Mouse (Mus musculus) neural tube, embryonic 12.5 days (tissue): ENCODE data around the gene Irf3. TPM values are rescaled to one million over a fixed set of nuclear protein-coding genes. Genes with fewer than 3 reads are reported as not detected.
"Not testable (repeated sequence)": the region's sequence is repeated elsewhere in the genome, so short reads cannot be mapped to it uniquely, and the experiment has no call there.

Experiments used
- ATAC-seq: fragments of 200-750 bp; cut with Nextera tagmentation; 2 replicates; pipeline ENCODE4 v1.8.0; 2017; ENCODE audit warnings: low read depth, mild to moderate bottlenecking, moderate TSS enrichment, moderate library complexity; ENCODE audit not compliant: low FRiP score
- H3K27ac ChIP-seq: fragments of 300-500 bp; sonication (generic); 2 replicates; pipeline ENCODE4 v1.5.1; 2016
- H3K27me3 ChIP-seq: fragments of 300-500 bp; sonication (generic); replicated peaks from 2 replicates; pipeline ENCODE4 v1.6.1; 2016; ENCODE audit warnings: mild to moderate bottlenecking
- H3K36me3 ChIP-seq: fragments of 300-500 bp; sonication (generic); 2 replicates; pipeline ENCODE4 v1.6.1; 2016; ENCODE audit warnings: mild to moderate bottlenecking
- H3K4me1 ChIP-seq: fragments of 300-500 bp; sonication (generic); 2 replicates; pipeline ENCODE4 v1.6.1; 2016
- H3K4me2 ChIP-seq: fragments of 300-500 bp; sonication (generic); replicated peaks from 2 replicates; pipeline ENCODE4 v1.6.1; 2016; ENCODE audit warnings: mild to moderate bottlenecking
- H3K4me3 ChIP-seq: fragments of 300-500 bp; sonication (generic); 2 replicates; pipeline ENCODE4 v1.5.1; 2016
- H3K9ac ChIP-seq: fragments of 300-500 bp; sonication (generic); 2 replicates; pipeline ENCODE4 v1.6.1; 2016; ENCODE audit warnings: mild to moderate bottlenecking
- H3K9me3 ChIP-seq: fragments of 300-500 bp; sonication (generic); 2 replicates; pipeline ENCODE4 v1.6.1; 2016; ENCODE audit warnings: mild to moderate bottlenecking
- WGBS: fragments of 180-500 bp; shearing (Covaris S2); methylation state at CpG from one replicate; pipeline ENCODE4 v1.1.7; 2016; 5-methylcytosine and 5-hydroxymethylcytosine counted together
- polyA plus RNA-seq: library from polyadenylated mRNA; unstranded; fragments of >200 nt; fragmentation: Nextera tagmentation; extraction: Ambion mirVana; gene quantifications from 2 replicates; pipeline ENCODE4 v1.2.1, GENCODE M21; 2016

The Irf3 gene
- polyA plus RNA-seq, 1 experiment from 2014 or later = 73.4 TPM

DNA sequence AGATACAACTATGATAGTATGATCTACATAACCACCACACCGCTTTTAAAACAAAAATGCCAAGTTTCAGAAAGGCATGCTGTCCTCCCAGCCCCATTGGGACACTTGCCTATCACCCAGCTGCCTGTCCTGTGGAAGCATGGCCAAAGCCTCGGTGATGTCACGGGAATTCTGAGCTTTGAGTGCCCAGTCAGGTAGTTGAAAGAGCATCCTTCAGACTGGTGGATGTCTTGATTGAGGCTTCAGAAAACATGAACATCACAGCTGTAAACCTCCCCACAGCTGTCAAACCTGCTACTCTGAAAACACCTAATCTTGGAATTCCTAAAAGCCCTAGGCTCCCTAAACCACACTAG, 16.6 kb downstream of the Irf3 start:
- no peak for ATAC-seq
- WGBS = 94% methylated on average over 3 of the region's 3 CpGs
- Histone ChIP-seq H3K9ac (no peak overlapping the region), H3K27ac (no peak overlapping the region), H3K4me3 (no peak overlapping the region), H3K9me3 (no peaks in the 10 kb centered on the region), H3K36me3 (peaks cover 42% of the 10 kb centered on the region), H3K4me1 (peaks cover 26% of the 10 kb centered on the region), H3K4me2 (peak overlapping the region; percentile 90; the same call in 1 of the 2 replicates), H3K27me3 (no peaks in the 10 kb centered on the region)

DNA sequence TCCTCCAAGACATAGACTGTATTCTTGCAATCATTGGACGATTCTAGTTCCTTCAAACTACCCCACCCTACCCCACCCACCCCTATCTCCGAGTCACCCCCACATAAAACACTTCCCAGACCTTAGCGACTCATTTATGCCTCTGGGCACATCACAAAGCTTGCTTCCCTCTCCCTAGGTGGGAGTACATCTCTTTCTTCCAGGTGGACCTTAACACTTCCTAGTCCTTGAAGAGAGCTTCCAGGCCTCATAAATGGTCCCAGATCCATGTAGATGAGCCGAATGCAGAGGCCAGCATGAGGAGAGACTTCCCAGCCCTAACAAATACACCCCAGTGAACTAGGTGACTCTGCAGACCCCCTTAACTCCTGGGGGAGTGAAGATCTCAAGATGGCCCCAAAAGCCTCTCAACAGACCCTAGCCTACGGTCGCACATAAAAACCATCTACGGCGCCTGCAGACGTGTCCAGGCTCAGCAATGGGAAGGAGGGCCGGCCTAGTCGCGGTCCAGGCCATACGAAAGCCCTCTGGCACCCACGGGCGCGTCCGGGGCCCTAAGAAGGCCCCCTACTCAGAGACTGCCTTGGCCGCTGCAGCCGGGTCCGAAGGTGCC, 18.0 kb downstream of the Irf3 start:
- ATAC-seq = no peak; the same call in 1 of the 2 replicates
- no peaks in the 10 kb centered on the region for H3K27me3 ChIP-seq
- peak overlapping the region; percentile 91 for H3K9ac ChIP-seq
- peak overlapping the region; percentile 95 for H3K4me3 ChIP-seq
- 2% methylated on average over 20 of the region's 20 CpGs for WGBS
- H3K27ac ChIP-seq = peak overlapping the region; percentile 37
- H3K9me3 ChIP-seq = no peaks in the 10 kb centered on the region
- peaks cover 26% of the 10 kb centered on the region for H3K4me1 ChIP-seq
- peak overlapping the region; percentile 90 for H3K4me2 ChIP-seq
- peaks cover 28% of the 10 kb centered on the region for H3K36me3 ChIP-seq

DNA sequence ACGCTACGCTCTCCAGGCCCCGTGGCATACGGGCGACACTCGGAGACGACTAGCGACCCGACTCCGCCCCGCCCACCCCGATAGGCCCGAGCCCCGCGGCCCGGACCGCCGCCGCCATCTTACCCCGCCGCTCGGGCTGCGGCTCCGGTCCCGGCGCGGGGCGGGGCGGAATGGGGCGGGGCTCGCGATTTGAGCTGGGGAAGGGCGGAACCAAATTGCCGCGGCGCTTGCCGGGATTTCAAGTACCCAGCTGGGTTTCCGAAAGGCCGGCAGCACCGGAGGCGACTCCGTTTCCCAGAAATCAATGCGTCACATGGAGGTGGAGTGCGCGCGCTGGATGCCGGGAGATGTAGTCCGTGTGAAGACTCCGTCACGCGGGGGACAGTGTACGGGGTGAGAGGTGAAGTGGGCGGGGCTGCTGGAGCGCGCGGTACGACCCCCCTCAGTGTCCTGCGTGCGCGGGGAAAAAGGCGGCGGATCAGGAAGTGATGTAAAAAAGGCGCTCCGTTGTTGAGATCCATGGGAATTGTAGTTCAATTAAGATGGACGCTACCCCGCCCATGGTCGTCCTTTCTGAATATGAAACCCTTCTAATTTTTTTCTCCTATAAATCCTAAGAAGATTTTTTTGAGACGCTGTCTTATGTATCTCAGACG, 18.6 kb downstream of the Irf3 start, which contains the start of gene Scaf1:
Gene Scaf1, minus strand, starts transcription at position 407 of the 656 bp plus-strand sequence.
- H3K9ac ChIP-seq = peak within 1 kb of the TSS; percentile 91
- H3K27ac ChIP-seq = peak within 1 kb of the TSS; percentile 70
- peak within 1 kb of the TSS; percentile 90 for H3K4me2 ChIP-seq
- peak within 1 kb of the TSS; percentile 95 for H3K4me3 ChIP-seq
- no peaks in the 10 kb centered on the region for H3K27me3 ChIP-seq
- WGBS = under 1% methylated on average over 69 of the region's 69 CpGs
- peaks cover 25% of the 10 kb centered on the region for H3K36me3 ChIP-seq
- peaks cover 26% of the 10 kb centered on the region for H3K4me1 ChIP-seq
- ATAC-seq = peak; percentile 93
- H3K9me3 ChIP-seq = no peaks in the 10 kb centered on the region

DNA sequence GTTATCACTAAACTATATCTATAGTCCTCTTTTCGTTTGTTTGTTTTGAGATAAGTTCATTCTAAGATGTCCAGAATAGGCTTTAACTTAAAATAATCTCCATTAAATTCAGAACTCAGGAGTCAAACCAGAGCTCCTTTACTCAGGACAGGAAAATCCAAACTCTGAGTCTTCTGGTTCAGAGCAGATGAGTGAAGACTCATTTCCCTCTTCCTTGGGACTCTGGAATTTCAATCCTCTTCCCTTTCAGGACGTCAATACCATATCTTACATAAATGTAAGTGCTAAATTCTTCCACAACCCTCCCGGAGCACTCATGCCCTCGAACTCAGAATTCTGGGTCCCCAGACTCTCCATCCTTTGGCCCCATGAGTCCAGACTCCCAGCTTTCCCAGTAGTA, 19.3 kb downstream of the Irf3 start:
- WGBS = 5% methylated on average over 4 of the region's 4 CpGs

DNA sequence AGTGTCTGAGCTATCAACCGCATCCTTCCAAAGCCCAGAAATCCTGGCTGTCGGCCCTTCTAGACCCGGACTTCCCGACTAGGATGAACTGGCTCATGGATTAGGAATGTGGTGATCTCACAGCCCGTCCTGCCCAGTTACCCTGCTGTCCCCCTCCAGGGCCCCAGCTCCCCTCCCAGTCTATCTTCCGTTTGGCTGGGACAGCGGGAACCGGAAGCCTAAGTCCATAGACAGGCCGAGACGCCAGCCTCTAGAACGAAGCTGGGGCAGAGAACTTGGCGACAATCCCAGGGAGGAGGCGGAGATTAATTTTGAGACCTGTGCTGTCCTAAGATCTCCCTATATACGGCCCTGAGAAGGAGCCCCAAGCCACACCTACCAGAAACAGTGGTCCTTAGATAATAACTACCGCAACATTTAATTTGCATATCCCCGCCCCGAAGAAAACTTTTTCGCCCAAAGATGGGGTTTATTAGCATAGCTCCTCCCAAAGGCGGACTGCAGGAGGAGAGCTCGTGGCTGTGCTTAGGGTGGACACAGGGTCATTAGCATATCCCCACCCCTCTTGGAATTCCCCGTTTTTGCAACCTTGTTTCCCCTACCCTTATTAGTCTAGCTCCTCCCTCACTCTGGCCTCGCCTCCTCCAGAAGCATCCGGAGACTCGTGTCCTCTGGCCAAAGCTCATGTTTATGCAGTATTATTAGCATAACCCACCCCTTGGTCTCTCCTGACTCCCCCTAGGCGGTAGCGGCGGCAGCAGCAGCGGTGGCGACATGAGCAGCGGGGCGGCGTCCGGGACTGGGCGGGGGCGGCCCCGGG, 20.0 kb downstream of the Irf3 start, which contains the start of gene Rras:
Gene Rras, plus strand, starts transcription at position 720 of the 820 bp plus-strand sequence.
- H3K9me3 ChIP-seq = no peaks in the 10 kb centered on the region
- H3K36me3 ChIP-seq = peaks cover 12% of the 10 kb centered on the region
- no peaks in the 10 kb centered on the region for H3K27me3 ChIP-seq
- peak within 1 kb of the TSS; percentile 95 for H3K4me3 ChIP-seq
- peak within 1 kb of the TSS; percentile 70 for H3K27ac ChIP-seq
- H3K9ac ChIP-seq = peak within 1 kb of the TSS; percentile 64
- peak; percentile 77 for ATAC-seq
- peak within 1 kb of the TSS; percentile 90 for H3K4me2 ChIP-seq
- WGBS = under 1% methylated on average over 36 of the region's 36 CpGs
- H3K4me1 ChIP-seq = peaks cover 26% of the 10 kb centered on the region

More for the DNA sequence above, 19.3 kb downstream of the Irf3 start:
- H3K4me3 ChIP-seq = peak overlapping the region; percentile 95
- peak overlapping the region; percentile 53 for H3K9ac ChIP-seq
- H3K9me3 ChIP-seq = no peaks in the 10 kb centered on the region
- peak overlapping the region; percentile 90 for H3K4me2 ChIP-seq
- no peak for ATAC-seq
- H3K4me1 ChIP-seq = peaks cover 26% of the 10 kb centered on the region
- H3K27ac ChIP-seq = peak overlapping the region; percentile 70
- no peaks in the 10 kb centered on the region for H3K27me3 ChIP-seq
- peaks cover 19% of the 10 kb centered on the region for H3K36me3 ChIP-seq

DNA sequence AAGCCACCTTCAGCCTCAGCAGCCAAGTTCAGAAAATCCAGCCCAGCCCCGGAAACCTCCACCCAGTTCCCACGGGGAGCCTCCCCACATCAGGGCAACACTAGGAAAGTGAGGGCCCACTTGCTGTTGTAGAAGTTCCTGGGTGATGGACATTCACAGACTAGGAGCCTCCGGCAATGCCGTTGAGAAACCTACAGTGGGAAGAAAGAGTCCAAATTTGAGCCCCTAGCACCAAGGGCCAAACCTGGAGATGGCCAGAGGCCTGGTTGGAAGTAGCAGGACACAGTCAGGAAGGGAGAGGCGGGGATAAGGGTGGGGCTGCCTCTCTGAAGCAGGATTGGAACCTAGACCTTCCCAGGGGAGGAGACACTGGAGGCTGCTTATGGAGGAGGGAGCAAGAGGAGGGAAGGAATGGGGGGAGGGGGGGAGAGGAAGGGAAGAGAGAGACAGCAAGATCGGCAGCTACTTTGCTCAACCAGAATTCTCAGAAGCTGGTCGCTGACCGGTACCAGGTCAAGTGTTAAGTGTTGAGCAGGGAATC, 21.7 kb downstream of the Irf3 start:
- H3K4me3 ChIP-seq = no peak overlapping the region
- ATAC-seq = no peak
- H3K4me1 ChIP-seq = peaks cover 26% of the 10 kb centered on the region
- no peak overlapping the region for H3K27ac ChIP-seq
- no peaks in the 10 kb centered on the region for H3K9me3 ChIP-seq
- H3K27me3 ChIP-seq = no peaks in the 10 kb centered on the region
- no peaks in the 10 kb centered on the region for H3K36me3 ChIP-seq
- 44% methylated on average over 8 of the region's 8 CpGs for WGBS
- H3K4me2 ChIP-seq = peak overlapping the region; percentile 90
- no peak overlapping the region for H3K9ac ChIP-seq

DNA sequence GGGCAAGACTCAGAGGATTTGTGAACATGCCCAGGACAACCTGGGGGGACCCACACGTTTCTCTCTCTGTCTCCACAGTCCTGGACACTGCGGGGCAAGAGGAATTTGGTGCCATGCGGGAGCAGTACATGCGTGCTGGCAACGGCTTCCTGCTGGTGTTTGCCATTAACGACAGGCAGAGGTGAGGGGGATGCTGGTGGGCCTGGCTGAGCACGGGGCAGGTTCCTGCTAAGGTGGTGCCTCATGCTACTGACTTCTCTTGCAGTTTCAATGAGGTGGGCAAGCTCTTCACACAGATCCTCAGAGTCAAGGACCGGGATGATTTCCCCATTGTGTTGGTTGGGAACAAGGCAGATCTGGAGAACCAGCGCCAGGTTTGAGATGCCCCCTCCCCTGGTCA, 22.8 kb downstream of the Irf3 start:
- ATAC-seq = no peak
- no peak overlapping the region for H3K4me3 ChIP-seq

DNA sequence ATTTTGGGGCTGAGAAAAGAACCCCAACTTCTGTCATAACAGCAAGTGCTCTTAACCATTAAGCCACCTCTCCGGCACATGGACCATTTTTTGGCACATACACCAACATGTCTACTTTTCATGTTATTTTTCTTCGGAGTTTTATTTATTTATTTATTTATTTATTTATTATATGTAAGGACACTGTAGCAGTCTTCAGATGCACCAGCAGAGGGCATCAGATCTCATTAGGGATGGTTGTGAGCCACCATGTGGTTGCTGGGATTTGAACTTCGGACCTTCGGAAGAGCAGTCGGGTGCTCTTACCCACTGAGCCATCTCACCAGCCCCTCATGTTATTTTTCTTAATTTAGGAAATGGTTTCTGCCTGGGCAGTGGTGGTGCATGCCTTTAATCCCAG, 26.3 kb downstream of the Irf3 start:
- H3K4me2 ChIP-seq, H3K27ac ChIP-seq, H3K27me3 ChIP-seq, H3K9ac ChIP-seq, ATAC-seq, H3K9me3 ChIP-seq, H3K4me1 ChIP-seq, H3K4me3 ChIP-seq: not testable (repeated sequence)
- WGBS = 84% methylated on average over 5 of the region's 5 CpGs
- H3K36me3 ChIP-seq = peaks cover 22% of the 10 kb centered on the region

More for the DNA sequence above, 22.8 kb downstream of the Irf3 start:
- Histone ChIP-seq H3K27ac (no peak overlapping the region), H3K4me1 (peaks cover 18% of the 10 kb centered on the region), H3K9me3 (no peaks in the 10 kb centered on the region), H3K27me3 (no peaks in the 10 kb centered on the region), H3K36me3 (no peaks in the 10 kb centered on the region), H3K9ac (no peak overlapping the region), H3K4me2 (no peak overlapping the region)
- 73% methylated on average over 9 of the region's 9 CpGs for WGBS

DNA sequence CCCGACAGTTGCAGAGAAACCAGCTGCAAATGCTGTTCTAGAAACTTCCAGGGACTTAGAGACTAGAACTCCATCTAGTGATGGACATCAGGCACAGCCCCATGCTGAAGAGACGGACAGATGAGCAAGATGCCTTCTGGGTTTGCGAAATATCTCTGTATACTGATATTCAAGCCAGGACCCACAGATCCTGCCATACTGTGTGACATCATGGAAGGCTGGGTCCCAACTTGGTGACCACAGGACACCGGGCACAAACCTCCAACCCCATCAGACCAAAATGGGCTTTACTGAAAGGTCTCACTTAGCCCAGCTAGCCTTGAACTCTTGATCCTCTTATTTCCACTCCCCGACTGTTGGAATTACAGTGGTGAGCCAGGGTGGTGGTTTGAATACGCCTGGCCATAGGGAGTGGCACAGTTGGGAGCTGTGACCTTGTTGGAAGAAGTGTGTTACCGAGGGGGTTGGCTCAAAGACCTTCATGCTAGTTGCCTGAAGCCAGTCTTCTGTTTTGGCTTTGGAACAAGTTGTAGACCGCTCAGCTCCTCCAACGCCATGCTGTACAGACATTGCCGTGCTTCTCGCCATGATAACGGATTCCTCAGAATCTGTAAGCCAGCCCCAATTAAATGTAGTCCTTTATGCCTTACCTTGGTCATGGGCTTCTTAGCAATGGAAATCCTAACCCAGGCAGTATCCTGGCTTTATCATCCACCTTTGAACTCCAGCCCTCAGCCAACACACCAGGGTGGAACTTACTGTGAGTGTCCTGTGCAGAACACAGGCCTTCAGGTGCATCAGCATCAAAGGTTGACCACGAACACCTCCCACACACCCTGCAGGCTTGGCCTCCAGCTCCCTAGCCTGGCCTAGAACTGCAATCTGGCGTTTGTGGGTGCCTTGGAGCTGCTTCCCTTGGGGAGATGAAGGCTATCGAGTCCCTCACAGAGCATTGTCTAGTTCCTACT, 27.1 kb downstream of the Irf3 start:
- H3K9ac ChIP-seq = no peak overlapping the region
- peaks cover 6% of the 10 kb centered on the region for H3K4me1 ChIP-seq
- no peak overlapping the region for H3K4me3 ChIP-seq
- no peaks in the 10 kb centered on the region for H3K9me3 ChIP-seq
- H3K36me3 ChIP-seq = peaks cover 31% of the 10 kb centered on the region
- WGBS = 87% methylated on average over 15 of the region's 15 CpGs
- H3K27ac ChIP-seq = no peak overlapping the region
- H3K27me3 ChIP-seq = no peaks in the 10 kb centered on the region
- H3K4me2 ChIP-seq = no peak overlapping the region
- ATAC-seq = no peak

DNA sequence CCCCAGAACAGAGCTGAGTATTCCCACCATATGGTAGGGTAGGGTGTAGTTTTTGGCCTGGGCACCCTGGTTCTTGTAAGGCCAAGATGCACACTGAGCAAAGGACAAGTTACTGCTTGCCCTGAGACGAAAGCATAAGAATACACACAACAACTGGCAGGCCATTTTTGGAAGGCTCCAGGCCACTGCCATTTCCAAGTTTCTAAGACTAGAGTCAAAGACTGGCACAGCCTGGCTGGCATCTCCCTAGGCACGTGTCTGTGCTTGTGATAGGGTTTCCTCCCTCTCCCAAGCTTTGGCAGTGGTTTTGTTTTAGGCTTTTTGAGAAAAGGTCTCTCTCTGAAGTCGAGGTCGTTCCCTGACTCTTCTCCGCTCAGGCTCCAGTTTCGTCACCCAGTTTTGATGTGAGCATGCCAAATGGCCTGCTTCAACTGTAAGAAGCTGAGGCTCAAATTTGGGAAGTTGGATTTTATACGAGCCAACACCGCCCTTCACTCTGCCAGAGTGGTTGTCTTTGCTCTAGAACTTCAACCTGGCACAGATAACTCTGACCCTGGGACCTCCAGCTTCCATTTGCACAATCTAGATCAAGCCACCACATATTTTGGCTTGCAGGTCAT, 28.3 kb downstream of the Irf3 start:
- WGBS = 81% methylated on average over 8 of the region's 8 CpGs
- Histone ChIP-seq H3K4me3 (no peak overlapping the region), H3K27me3 (no peaks in the 10 kb centered on the region), H3K36me3 (peaks cover 42% of the 10 kb centered on the region), H3K27ac (no peak overlapping the region), H3K9me3 (no peaks in the 10 kb centered on the region), H3K4me1 (peaks cover 6% of the 10 kb centered on the region), H3K4me2 (no peak overlapping the region), H3K9ac (no peak overlapping the region)
- ATAC-seq = no peak

DNA sequence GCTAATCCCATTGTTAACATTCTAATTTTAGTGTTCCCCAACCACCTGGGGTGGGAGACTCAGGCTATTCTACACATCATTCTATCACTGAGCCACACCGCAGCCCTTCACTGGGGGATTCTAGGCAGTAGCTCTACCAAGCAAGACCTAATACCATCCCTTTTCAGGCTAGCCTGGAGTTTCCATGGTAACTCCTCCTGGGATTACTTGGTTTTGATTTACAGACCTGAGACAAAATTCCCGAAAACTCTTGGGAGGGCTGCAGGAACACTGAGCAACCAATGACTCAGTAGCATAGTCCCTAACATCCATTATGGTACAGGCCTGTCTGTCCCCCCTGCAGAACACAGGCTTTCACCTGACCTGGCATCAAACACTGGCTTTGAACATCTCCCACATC, 28.8 kb downstream of the Irf3 start:
- Histone ChIP-seq H3K4me2 (no peak overlapping the region), H3K4me3 (no peak overlapping the region), H3K4me1 (peaks cover 6% of the 10 kb centered on the region; the same call in 1 of the 2 replicates), H3K9ac (no peak overlapping the region), H3K27ac (no peak overlapping the region; the same call in 1 of the 2 replicates), H3K27me3 (no peaks in the 10 kb centered on the region), H3K36me3 (peaks cover 47% of the 10 kb centered on the region), H3K9me3 (no peaks in the 10 kb centered on the region)
- no peak for ATAC-seq
- 50% methylated on average over 2 of the region's 2 CpGs for WGBS
